Mouse (Mus musculus): ENCODE data around the gene Chd6. TPM values are rescaled to one million over a fixed set of nuclear protein-coding genes. Genes with fewer than 3 reads are reported as not detected.

The Chd6 gene
- total and polyA plus RNA-seq, 3 experiments = 12.2 to 66.8 (median 42.9) TPM

GRCm38 (mm10) chr2:160934451-160934850, 174.4 kb downstream of the Chd6 start:
- intact Hi-C loops (cut with DNase I) = no loop called here
- no peaks in the 10 kb centered on the region for H3K4me1 ChIP-seq (ENCODE audit: control insufficient read depth, insufficient read depth, low read length)
- 71% methylated on average over 4 of the region's 4 CpGs for WGBS
- H3K79me2 ChIP-seq (replicated peaks; ENCODE audit: control insufficient read depth, insufficient read depth, low read length) = no peaks in the 10 kb centered on the region
- H3K27me3 ChIP-seq (ENCODE audit: control insufficient read depth, insufficient read depth, low read length) = no peaks in the 10 kb centered on the region
- no peak for DNase-seq
- H3K27ac ChIP-seq = no peak overlapping the region
- H3K4me3 ChIP-seq = no peak overlapping the region
- TF ChIP-seq POLR2A (IDR thresholded peaks at IDR 0.05; ENCODE audit: insufficient read depth, low read depth, low read length) = no peak
- TF ChIP-seq EP300 (IDR thresholded peaks at IDR 0.05; ENCODE audit: insufficient read depth, low read depth, low read length) = no peak
- no peak for TF ChIP-seq CTCF (IDR thresholded peaks at IDR 0.05)
- no peaks in the 10 kb centered on the region for H3K36me3 ChIP-seq (ENCODE audit: control insufficient read depth, insufficient read depth, low read length)
- no peak overlapping the region for H3K9ac ChIP-seq (ENCODE audit: low read depth, low read length)

- H3K4me3 ChIP-seq = no peak overlapping the region
- no peaks in the 10 kb centered on the region for H3K4me1 ChIP-seq (ENCODE audit: control insufficient read depth, insufficient read depth, low read length)
- H3K36me3 ChIP-seq (ENCODE audit: control insufficient read depth, insufficient read depth, low read length) = no peaks in the 10 kb centered on the region
- no peak for DNase-seq
- H3K27ac ChIP-seq = no peak overlapping the region
- intact Hi-C loops (cut with DNase I) = no loop called here
- H3K9ac ChIP-seq (ENCODE audit: low read depth, low read length) = no peak overlapping the region
- no peaks in the 10 kb centered on the region for H3K79me2 ChIP-seq (replicated peaks; ENCODE audit: control insufficient read depth, insufficient read depth, low read length)
- TF ChIP-seq EP300 (IDR thresholded peaks at IDR 0.05; ENCODE audit: insufficient read depth, low read depth, low read length) (no peak), CTCF (IDR thresholded peaks at IDR 0.05) (no peak), POLR2A (IDR thresholded peaks at IDR 0.05; ENCODE audit: insufficient read depth, low read depth, low read length) (no peak)
- no peaks in the 10 kb centered on the region for H3K27me3 ChIP-seq (ENCODE audit: control insufficient read depth, insufficient read depth, low read length)
- WGBS = 60% methylated on average over 5 of the region's 5 CpGs
Measured at GRCm38 (mm10) chr2:160933890-160934289, 175.0 kb downstream of the Chd6 start.

GRCm38 (mm10) chr2:160932981-160933380, 175.9 kb downstream of the Chd6 start:
- no peak overlapping the region for H3K4me3 ChIP-seq
- no peak for TF ChIP-seq POLR2A (IDR thresholded peaks at IDR 0.05; ENCODE audit: insufficient read depth, low read depth, low read length)
- TF ChIP-seq EP300 (IDR thresholded peaks at IDR 0.05; ENCODE audit: insufficient read depth, low read depth, low read length) = no peak
- TF ChIP-seq CTCF (IDR thresholded peaks at IDR 0.05) = no peak
- WGBS = 53% methylated on average over 3 of the region's 3 CpGs
- H3K79me2 ChIP-seq (replicated peaks; ENCODE audit: control insufficient read depth, insufficient read depth, low read length) = no peaks in the 10 kb centered on the region
- DNase-seq = no peak
- no peak overlapping the region for H3K9ac ChIP-seq (ENCODE audit: low read depth, low read length)
- H3K27ac ChIP-seq = no peak overlapping the region
- intact Hi-C loops (cut with DNase I) = no loop called here
- no peaks in the 10 kb centered on the region for H3K36me3 ChIP-seq (ENCODE audit: control insufficient read depth, insufficient read depth, low read length)
- no peaks in the 10 kb centered on the region for H3K27me3 ChIP-seq (ENCODE audit: control insufficient read depth, insufficient read depth, low read length)
- no peaks in the 10 kb centered on the region for H3K4me1 ChIP-seq (ENCODE audit: control insufficient read depth, insufficient read depth, low read length)

GRCm38 (mm10) chr2:160932325-160932724, 176.6 kb downstream of the Chd6 start:
- no peak for DNase-seq
- Histone ChIP-seq H3K36me3 (ENCODE audit: control insufficient read depth, insufficient read depth, low read length) (no peaks in the 10 kb centered on the region), H3K79me2 (replicated peaks; ENCODE audit: control insufficient read depth, insufficient read depth, low read length) (no peaks in the 10 kb centered on the region), H3K27me3 (ENCODE audit: control insufficient read depth, insufficient read depth, low read length) (no peaks in the 10 kb centered on the region), H3K9ac (ENCODE audit: low read depth, low read length) (no peak overlapping the region), H3K4me1 (ENCODE audit: control insufficient read depth, insufficient read depth, low read length) (no peaks in the 10 kb centered on the region), H3K27ac (no peak overlapping the region), H3K4me3 (no peak overlapping the region)
- intact Hi-C loops (cut with DNase I) = no loop called here
- WGBS = 65% methylated on average over 8 of the region's 8 CpGs
- no peak for TF ChIP-seq EP300 (IDR thresholded peaks at IDR 0.05; ENCODE audit: insufficient read depth, low read depth, low read length)
- TF ChIP-seq CTCF (IDR thresholded peaks at IDR 0.05) = no peak
- TF ChIP-seq POLR2A (IDR thresholded peaks at IDR 0.05; ENCODE audit: insufficient read depth, low read depth, low read length) = no peak

GRCm38 (mm10) chr2:160931378-160931777, 177.5 kb downstream of the Chd6 start:
- intact Hi-C loops (cut with DNase I) = no loop called here
- no peak overlapping the region for H3K27ac ChIP-seq
- H3K9ac ChIP-seq (ENCODE audit: low read depth, low read length) = no peak overlapping the region
- no peak for DNase-seq
- no peaks in the 10 kb centered on the region for H3K79me2 ChIP-seq (replicated peaks; ENCODE audit: control insufficient read depth, insufficient read depth, low read length)
- H3K4me1 ChIP-seq (ENCODE audit: control insufficient read depth, insufficient read depth, low read length) = no peaks in the 10 kb centered on the region
- H3K4me3 ChIP-seq = no peak overlapping the region
- peak; percentile 28 for TF ChIP-seq CTCF (IDR thresholded peaks at IDR 0.05)
- TF ChIP-seq EP300 (IDR thresholded peaks at IDR 0.05; ENCODE audit: insufficient read depth, low read depth, low read length) = no peak
- 90% methylated on average over 5 of the region's 5 CpGs for WGBS
- no peaks in the 10 kb centered on the region for H3K27me3 ChIP-seq (ENCODE audit: control insufficient read depth, insufficient read depth, low read length)
- no peaks in the 10 kb centered on the region for H3K36me3 ChIP-seq (ENCODE audit: control insufficient read depth, insufficient read depth, low read length)

GRCm38 (mm10) chr2:160925203-160925602, 183.7 kb downstream of the Chd6 start:
- 58% methylated on average over 9 of the region's 9 CpGs for WGBS
- Histone ChIP-seq H3K27me3 (ENCODE audit: control insufficient read depth, insufficient read depth, low read length) (no peaks in the 10 kb centered on the region), H3K4me1 (ENCODE audit: control insufficient read depth, insufficient read depth, low read length) (no peaks in the 10 kb centered on the region), H3K9ac (ENCODE audit: low read depth, low read length) (no peak overlapping the region), H3K36me3 (ENCODE audit: control insufficient read depth, insufficient read depth, low read length) (no peaks in the 10 kb centered on the region), H3K27ac (no peak overlapping the region), H3K79me2 (replicated peaks; ENCODE audit: control insufficient read depth, insufficient read depth, low read length) (no peaks in the 10 kb centered on the region), H3K4me3 (no peak overlapping the region)
- intact Hi-C loops (cut with DNase I) = no loop called here
- no peak for TF ChIP-seq EP300 (IDR thresholded peaks at IDR 0.05; ENCODE audit: insufficient read depth, low read depth, low read length)
- TF ChIP-seq CTCF (IDR thresholded peaks at IDR 0.05) = no peak
- TF ChIP-seq POLR2A (IDR thresholded peaks at IDR 0.05; ENCODE audit: insufficient read depth, low read depth, low read length) = no peak
- peak; percentile 41 to 47 for DNase-seq

Data from heart, adult 2 months (tissue).